Mouse (Mus musculus) hindbrain, embryonic 12.5 days (tissue): Measurements from ENCODE around the gene Actl6a. TPM values are rescaled to one million over a fixed set of nuclear protein-coding genes. Genes with fewer than 3 reads are reported as not detected.

Experiments used
- ATAC-seq: fragments of 200-750 bp; cut with Nextera tagmentation; 2 replicates; pipeline ENCODE4 v1.8.0; 2017; ENCODE audit warnings: moderate TSS enrichment; ENCODE audit not compliant: low FRiP score
- H3K27ac ChIP-seq: fragments of 300-500 bp; sonication (generic); 2 replicates; pipeline ENCODE4 v1.5.1; 2016; ENCODE audit warnings: mild to moderate bottlenecking
- H3K27me3 ChIP-seq: fragments of 300-500 bp; sonication (generic); 2 replicates; pipeline ENCODE4 v1.6.1; 2016; ENCODE audit warnings: mild to moderate bottlenecking
- H3K36me3 ChIP-seq: fragments of 300-500 bp; sonication (generic); 2 replicates; pipeline ENCODE4 v1.6.1; 2016; ENCODE audit warnings: mild to moderate bottlenecking
- H3K4me1 ChIP-seq: fragments of 300-500 bp; sonication (generic); 2 replicates; pipeline ENCODE4 v1.6.1; 2016
- H3K4me2 ChIP-seq: fragments of 300-500 bp; sonication (generic); replicated peaks from 2 replicates; pipeline ENCODE4 v1.6.1; 2016; ENCODE audit warnings: mild to moderate bottlenecking
- H3K4me3 ChIP-seq: fragments of 300-500 bp; sonication (generic); 2 replicates; pipeline ENCODE4 v1.5.1; 2016; ENCODE audit warnings: mild to moderate bottlenecking
- H3K9ac ChIP-seq: fragments of 300-500 bp; sonication (generic); 2 replicates; pipeline ENCODE4 v1.6.1; 2016; ENCODE audit warnings: mild to moderate bottlenecking, moderate library complexity
- H3K9me3 ChIP-seq: fragments of 300-500 bp; sonication (generic); replicated peaks from 2 replicates; pipeline ENCODE4 v1.6.1; 2016; ENCODE audit warnings: mild to moderate bottlenecking
- WGBS: fragments of 180-500 bp; shearing (Covaris S2); methylation state at CpG from one replicate; pipeline ENCODE4 v1.1.7; 2016; 5-methylcytosine and 5-hydroxymethylcytosine counted together
- polyA plus RNA-seq: library from polyadenylated mRNA; unstranded; fragments of >200 nt; fragmentation: Nextera tagmentation; extraction: Ambion mirVana; gene quantifications from 2 replicates; pipeline ENCODE4 v1.2.1, GENCODE M21; 2016

Actl6a gene
- polyA plus RNA-seq, 1 experiment from 2014 or later: 164 TPM

- Histone ChIP-seq H3K9me3 (no peaks in the 10 kb centered on the region), H3K27me3 (no peaks in the 10 kb centered on the region), H3K4me1 (no peaks in the 10 kb centered on the region), H3K9ac (no peak overlapping the region), H3K27ac (no peak overlapping the region), H3K4me3 (no peak overlapping the region), H3K36me3 (no peaks in the 10 kb centered on the region), H3K4me2 (no peak overlapping the region)
- 87% methylated on average over 2 of the region's 2 CpGs for WGBS
- no peak for ATAC-seq
These were observed 64.7 kb downstream of the Actl6a start for GRCm38 (mm10) chr3:32770781-32771180.

Other genes starting within 250 kb of the Actl6a start
- 0.12 and 0.13 TPM in 2 replicates for gene Kcnmb3, start 214.1 kb upstream of the Actl6a start, polyA plus RNA-seq
- 40.9 and 43.9 TPM in 2 replicates for gene Zfp639, start 196.0 kb upstream of the Actl6a start, polyA plus RNA-seq
- gene Mfn1, start 176.8 kb upstream of the Actl6a start, polyA plus RNA-seq: 48.4 and 55.3 TPM in 2 replicates
- gene Gnb4, start 89.7 kb upstream of the Actl6a start, polyA plus RNA-seq: 55.0 and 60.0 TPM in 2 replicates
- gene Ndufb5, start 30.7 kb downstream of the Actl6a start, polyA plus RNA-seq: 277 and 293 TPM in 2 replicates
- 33.7 and 38.8 TPM in 2 replicates for gene Mrpl47, start 31.3 kb downstream of the Actl6a start, polyA plus RNA-seq
- 7.7 and 8.0 TPM in 2 replicates for gene Usp13, start 111.2 kb downstream of the Actl6a start, polyA plus RNA-seq